Mouse (Mus musculus) heart, embryonic 10.5 days (tissue): ENCODE data around the gene Bpifa6. TPM values are rescaled to one million over a fixed set of nuclear protein-coding genes. Genes with fewer than 3 reads are reported as not detected.
"Not testable (repeated sequence)": the region's sequence is repeated elsewhere in the genome, so short reads cannot be mapped to it uniquely, and the experiment has no call there.

Source experiments
- DNase-seq: peaks from one replicate; pipeline ENCODE4 v3.0.0-alpha.2; 2017; ENCODE audit warnings: low spot score
- H3K27ac ChIP-seq: fragments of 300-500 bp; sonication (generic); 2 replicates; pipeline ENCODE4 v1.5.1; 2016; ENCODE audit warnings: mild to moderate bottlenecking
- H3K27me3 ChIP-seq: fragments of 300-500 bp; sonication (generic); 2 replicates; pipeline ENCODE4 v1.6.1; 2016; ENCODE audit warnings: mild to moderate bottlenecking; ENCODE audit not compliant: poor library complexity, insufficient read depth, severe bottlenecking
- H3K36me3 ChIP-seq: fragments of 300-500 bp; sonication (generic); 2 replicates; pipeline ENCODE4 v1.6.1; 2016; ENCODE audit warnings: mild to moderate bottlenecking, moderate library complexity
- H3K4me1 ChIP-seq: fragments of 300-500 bp; sonication (generic); 2 replicates; pipeline ENCODE4 v1.6.1; 2016; ENCODE audit warnings: mild to moderate bottlenecking
- H3K4me3 ChIP-seq: fragments of 300-500 bp; sonication (generic); 2 replicates; pipeline ENCODE4 v1.5.1; 2016; ENCODE audit warnings: mild to moderate bottlenecking, moderate library complexity
- H3K9me3 ChIP-seq: fragments of 300-500 bp; sonication (generic); 2 replicates; pipeline ENCODE4 v1.6.1; 2016; ENCODE audit warnings: mild to moderate bottlenecking, moderate library complexity
- WGBS: fragments of 180-500 bp; shearing (Covaris S2); methylation state at CpG from one replicate; pipeline ENCODE4 v1.1.7; 2016; 5-methylcytosine and 5-hydroxymethylcytosine counted together
- polyA plus RNA-seq: library from polyadenylated mRNA; unstranded; fragments of >200 nt; fragmentation: Nextera tagmentation; extraction: Ambion mirVana; gene quantifications from 2 replicates; pipeline ENCODE4 v1.2.1, GENCODE M21; 2016

Gene Bpifa6
- polyA plus RNA-seq, 1 experiment from 2014 or later, result not detected

DNA sequence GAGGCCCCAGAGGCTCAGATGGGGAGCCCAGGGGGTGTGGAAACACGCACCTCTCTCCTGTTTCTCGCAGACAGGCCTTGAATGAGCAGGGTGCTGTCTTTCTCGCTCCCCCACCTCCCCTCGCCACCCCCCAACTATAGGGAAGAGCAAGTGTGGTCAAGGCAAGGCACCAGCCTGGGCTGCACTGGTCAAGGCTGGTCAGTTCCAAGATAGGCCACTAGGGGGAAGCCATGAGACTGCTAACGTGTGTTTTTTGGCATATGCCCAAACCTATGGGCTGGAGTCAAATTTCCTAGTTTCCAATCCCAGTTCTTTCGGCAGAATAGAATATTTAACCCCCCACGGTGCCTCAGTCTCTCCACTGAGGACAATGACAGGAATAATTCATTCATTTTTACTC, 21.0 kb downstream of the Bpifa6 start:
- H3K27ac ChIP-seq, result no peak overlapping the region
- H3K4me3 ChIP-seq, result no peak overlapping the region
- H3K27me3 ChIP-seq, result no peaks in the 10 kb centered on the region
- H3K4me1 ChIP-seq, result no peaks in the 10 kb centered on the region
- no peaks in the 10 kb centered on the region for H3K9me3 ChIP-seq
- WGBS, result 9% methylated on average over 7 of the region's 7 CpGs
- H3K36me3 ChIP-seq, result no peaks in the 10 kb centered on the region
- peak; percentile 79 for DNase-seq

- Histone ChIP-seq H3K27me3 (no peaks in the 10 kb centered on the region), H3K36me3 (no peaks in the 10 kb centered on the region), H3K27ac (no peak overlapping the region), H3K4me3 (no peak overlapping the region), H3K9me3 (no peaks in the 10 kb centered on the region), H3K4me1 (no peaks in the 10 kb centered on the region)
- WGBS, result 72% methylated on average over 3 of the region's 3 CpGs
- DNase-seq, result no peak
These were observed 25.8 kb downstream of the Bpifa6 start for GRCm38 (mm10) chr2:154000501-154000900.

GRCm38 (mm10) chr2:154001056-154001455, 26.3 kb downstream of the Bpifa6 start:
- H3K4me3 ChIP-seq, result no peak overlapping the region
- H3K27me3 ChIP-seq, result no peaks in the 10 kb centered on the region
- DNase-seq, result no peak
- no peaks in the 10 kb centered on the region for H3K36me3 ChIP-seq
- H3K9me3 ChIP-seq, result no peaks in the 10 kb centered on the region
- H3K27ac ChIP-seq, result no peak overlapping the region
- H3K4me1 ChIP-seq, result no peaks in the 10 kb centered on the region

- Histone ChIP-seq H3K27ac (no peak overlapping the region), H3K36me3 (no peaks in the 10 kb centered on the region), H3K4me3 (no peak overlapping the region), H3K4me1 (no peaks in the 10 kb centered on the region), H3K9me3 (no peaks in the 10 kb centered on the region), H3K27me3 (no peaks in the 10 kb centered on the region)
- 65% methylated on average over 1 of the region's 1 CpGs for WGBS
- no peak for DNase-seq
These were observed 29.7 kb downstream of the Bpifa6 start for GRCm38 (mm10) chr2:154004456-154004855.

- no peaks in the 10 kb centered on the region for H3K36me3 ChIP-seq
- no peak overlapping the region for H3K4me3 ChIP-seq
- no peaks in the 10 kb centered on the region for H3K27me3 ChIP-seq
- H3K9me3 ChIP-seq, result no peaks in the 10 kb centered on the region
- DNase-seq, result no peak
- H3K4me1 ChIP-seq, result no peaks in the 10 kb centered on the region
- H3K27ac ChIP-seq, result no peak overlapping the region
- 74% methylated on average over 1 of the region's 1 CpGs for WGBS
These were observed 30.3 kb downstream of the Bpifa6 start for GRCm38 (mm10) chr2:154005094-154005493.

DNA sequence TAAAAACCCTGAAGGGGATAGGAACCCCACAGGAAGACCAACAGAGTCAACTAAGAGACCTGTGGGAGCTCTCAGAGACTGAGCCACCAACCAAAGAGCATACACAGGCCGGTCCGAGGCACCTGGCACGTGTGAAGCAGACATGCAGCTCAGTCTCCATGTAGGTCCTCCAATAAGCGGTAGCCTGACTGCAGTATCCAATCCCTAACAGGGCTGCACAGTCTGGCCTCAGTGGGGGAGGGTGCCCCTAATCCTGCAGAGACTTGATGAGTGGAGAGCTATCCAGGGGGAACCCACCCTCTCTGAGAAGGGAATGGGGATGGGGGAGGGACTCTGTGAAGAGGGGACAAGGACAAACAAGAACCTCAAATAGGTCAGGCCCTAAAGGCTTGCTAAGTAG, 31.0 kb downstream of the Bpifa6 start:
- Histone ChIP-seq H3K36me3 (no peaks in the 10 kb centered on the region), H3K9me3 (no peaks in the 10 kb centered on the region), H3K27me3 (no peaks in the 10 kb centered on the region), H3K4me3 (no peak overlapping the region), H3K4me1 (no peaks in the 10 kb centered on the region), H3K27ac (no peak overlapping the region)
- no peak for DNase-seq
- WGBS, result 77% methylated on average over 4 of the region's 4 CpGs

DNA sequence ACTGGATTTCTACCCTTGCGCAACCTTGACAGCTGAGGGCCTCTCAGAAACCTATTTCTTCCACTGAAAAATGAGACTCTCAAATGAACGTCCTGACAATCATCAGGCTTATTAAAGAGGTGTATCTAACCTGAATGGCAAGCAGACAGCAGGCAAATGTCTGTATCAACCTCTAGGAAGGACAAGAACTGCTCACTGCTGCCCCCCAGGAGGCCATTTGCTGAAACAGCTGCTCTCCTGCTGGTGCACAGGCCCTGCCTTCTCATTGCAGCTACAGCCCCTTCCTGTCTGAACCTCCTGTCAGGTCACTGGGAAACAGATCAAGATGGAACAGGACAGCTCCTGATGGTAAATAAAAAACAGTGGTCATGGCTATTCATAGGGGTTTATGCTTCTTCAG, 31.6 kb downstream of the Bpifa6 start:
- H3K36me3 ChIP-seq, result no peaks in the 10 kb centered on the region
- DNase-seq, result no peak
- no peaks in the 10 kb centered on the region for H3K9me3 ChIP-seq
- no peaks in the 10 kb centered on the region for H3K27me3 ChIP-seq
- no peaks in the 10 kb centered on the region for H3K4me1 ChIP-seq
- H3K4me3 ChIP-seq, result no peak overlapping the region
- H3K27ac ChIP-seq, result no peak overlapping the region
- WGBS, result 69% methylated on average over 2 of the region's 2 CpGs

DNA sequence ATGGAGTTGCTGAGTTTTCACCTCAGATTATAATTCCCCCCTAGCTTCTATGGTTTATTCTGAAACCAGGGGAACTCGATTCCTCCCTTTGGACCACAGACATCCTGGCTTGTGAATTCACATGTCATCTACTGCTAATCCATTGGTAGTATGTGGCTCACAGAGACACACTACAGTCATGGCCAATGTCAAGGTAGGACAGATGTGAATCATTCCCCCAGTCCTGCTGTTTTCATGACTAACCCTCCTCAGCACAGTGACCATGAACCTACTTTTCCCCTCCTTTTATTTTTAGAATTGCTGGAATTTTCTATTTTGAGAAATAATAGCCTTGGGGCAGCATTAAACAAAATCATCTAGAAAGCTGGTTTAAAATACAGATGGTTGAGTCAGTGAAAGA, 32.6 kb downstream of the Bpifa6 start:
- Histone ChIP-seq H3K27me3 (no peaks in the 10 kb centered on the region), H3K9me3 (no peaks in the 10 kb centered on the region), H3K27ac (no peak overlapping the region), H3K4me1 (no peaks in the 10 kb centered on the region), H3K4me3 (no peak overlapping the region), H3K36me3 (no peaks in the 10 kb centered on the region)
- WGBS, result 79% methylated on average over 1 of the region's 1 CpGs
- DNase-seq, result no peak

DNA sequence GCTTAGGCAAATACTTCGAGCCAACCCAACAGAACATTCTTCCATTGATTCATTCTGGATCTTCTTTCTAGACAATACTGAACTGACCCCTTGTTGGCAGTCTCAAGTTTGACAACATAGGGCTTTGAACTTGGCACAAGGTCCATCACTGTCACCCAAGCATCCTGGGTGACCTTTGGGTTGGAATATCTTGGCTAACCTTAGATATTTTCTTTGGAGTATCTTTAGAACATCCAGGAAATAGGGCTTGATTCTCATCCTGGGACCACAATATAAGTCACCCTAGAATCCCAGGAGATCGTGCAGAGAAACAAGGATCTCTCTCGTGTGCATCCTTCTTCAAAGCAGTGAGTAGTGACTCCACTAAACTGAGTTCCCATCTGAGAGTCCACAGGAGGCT, 33.2 kb downstream of the Bpifa6 start, which contains the start of gene Bpifa2:
TSS of gene Bpifa2 (plus strand) at position 301 of the 400 bp plus-strand sequence.
- H3K27me3 ChIP-seq, result no peaks in the 10 kb centered on the region
- no peak within 1 kb of the TSS for H3K4me3 ChIP-seq
- no peak for DNase-seq
- no peaks in the 10 kb centered on the region for H3K36me3 ChIP-seq
- WGBS, result 69% methylated on average over 3 of the region's 3 CpGs
- no peaks in the 10 kb centered on the region for H3K9me3 ChIP-seq
- H3K4me1 ChIP-seq, result no peaks in the 10 kb centered on the region
- no peak within 1 kb of the TSS for H3K27ac ChIP-seq

DNA sequence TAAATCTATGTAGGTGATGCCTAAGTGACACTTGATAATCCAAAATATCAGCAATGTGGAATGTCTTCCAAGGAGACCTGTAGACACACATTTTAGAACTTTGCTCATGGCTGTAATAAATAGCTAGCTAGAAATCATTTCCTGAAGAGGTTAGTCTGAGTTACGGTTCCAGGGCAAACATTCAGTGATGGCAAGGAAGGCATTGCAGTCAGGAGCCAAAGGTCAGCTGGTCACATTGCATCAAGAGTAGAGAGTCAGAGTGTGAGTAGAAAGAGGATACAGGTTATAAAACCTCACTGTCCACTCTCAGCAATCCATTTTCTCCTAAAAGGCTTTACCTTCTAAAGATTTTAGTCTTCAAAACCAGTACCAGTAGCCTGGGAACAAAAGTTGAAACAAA, 43.2 kb downstream of the Bpifa6 start:
- H3K36me3 ChIP-seq, result no peaks in the 10 kb centered on the region
- no peaks in the 10 kb centered on the region for H3K4me1 ChIP-seq
- WGBS, result 87% methylated on average over 1 of the region's 1 CpGs
- H3K9me3 ChIP-seq, result no peaks in the 10 kb centered on the region
- H3K4me3 ChIP-seq, result no peak overlapping the region
- H3K27me3 ChIP-seq, result no peaks in the 10 kb centered on the region
- H3K27ac ChIP-seq, result no peak overlapping the region
- DNase-seq, result no peak

DNA sequence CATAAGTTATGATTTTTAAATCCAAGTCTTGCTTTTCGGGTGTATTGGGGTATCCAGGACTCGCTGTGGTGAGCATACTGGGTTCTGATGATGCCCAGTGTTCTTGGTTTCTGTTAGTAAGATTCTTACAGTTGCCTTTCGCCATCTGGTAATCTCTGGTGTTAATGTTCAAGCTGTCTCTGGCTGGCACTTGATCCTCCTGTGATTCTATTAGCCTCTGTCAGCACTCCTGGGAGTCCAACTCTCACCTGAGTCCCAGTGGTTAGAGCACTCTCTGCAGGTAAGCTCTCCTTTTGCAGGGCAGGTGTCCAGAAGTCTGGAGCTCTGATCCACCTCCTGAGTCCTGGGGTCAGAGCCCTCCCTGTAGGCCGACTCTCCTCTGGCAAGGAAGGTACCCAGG, 49.9 kb downstream of the Bpifa6 start:
- not testable (repeated sequence) for H3K36me3 ChIP-seq, H3K4me1 ChIP-seq, H3K27ac ChIP-seq, DNase-seq, H3K9me3 ChIP-seq, H3K27me3 ChIP-seq, H3K4me3 ChIP-seq
- WGBS, result 78% methylated on average over 4 of the region's 4 CpGs

GRCm38 (mm10) chr2:154038932-154039331, 64.2 kb downstream of the Bpifa6 start:
- Histone ChIP-seq H3K27ac (no peak overlapping the region), H3K9me3 (no peaks in the 10 kb centered on the region), H3K36me3 (no peaks in the 10 kb centered on the region), H3K4me3 (no peak overlapping the region), H3K4me1 (no peaks in the 10 kb centered on the region), H3K27me3 (no peaks in the 10 kb centered on the region)
- DNase-seq, result no peak
- WGBS, result 60% methylated on average over 2 of the region's 2 CpGs

DNA sequence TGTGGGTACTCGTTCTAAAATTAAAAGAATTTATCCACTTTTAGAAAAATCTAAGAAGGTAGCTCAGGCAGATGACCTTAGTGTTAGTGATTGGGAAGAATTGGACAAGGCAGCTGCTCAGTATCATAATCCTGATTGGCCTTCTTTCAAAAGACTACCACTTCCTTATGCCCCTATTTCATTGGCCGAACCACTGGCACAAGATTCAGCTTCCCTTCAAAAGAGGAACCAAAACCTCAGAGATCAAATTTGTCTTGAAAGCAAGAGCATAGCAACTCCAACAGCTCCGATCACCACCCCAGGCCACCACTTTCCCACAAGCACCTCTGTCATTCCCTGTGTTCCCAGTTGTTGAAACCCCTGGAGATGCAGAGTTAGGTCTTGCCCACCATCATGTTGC, 70.0 kb downstream of the Bpifa6 start:
- no peaks in the 10 kb centered on the region for H3K27me3 ChIP-seq
- no peaks in the 10 kb centered on the region for H3K36me3 ChIP-seq
- DNase-seq, result no peak
- no peaks in the 10 kb centered on the region for H3K4me1 ChIP-seq
- no peak overlapping the region for H3K4me3 ChIP-seq
- H3K27ac ChIP-seq, result no peak overlapping the region
- 76% methylated on average over 3 of the region's 3 CpGs for WGBS
- no peaks in the 10 kb centered on the region for H3K9me3 ChIP-seq
